Mouse (Mus musculus): ENCODE results near the gene Pdzk1.

Pdzk1 gene

GRCm38 (mm10) chr3:96883690-96884089 is 54.6 kb downstream of the Pdzk1 start:
- Histone ChIP-seq H3K27me3 (ENCODE audit: control insufficient read depth, insufficient read depth, low read length, poor library complexity, severe bottlenecking) (no peaks in the 10 kb centered on the region), H3K36me3 (ENCODE audit: control insufficient read depth, insufficient read depth, low read length, poor library complexity, severe bottlenecking) (peaks cover 8% of the 10 kb centered on the region)
- no peak for DNase-seq (ENCODE audit: low read depth, low spot score)

GRCm38 (mm10) chr3:96902336-96902999 is 73.4 kb downstream of the Pdzk1 start:
- DNase-seq (ENCODE audit: low read depth, low spot score), result no peak
- H3K36me3 ChIP-seq (ENCODE audit: control insufficient read depth, insufficient read depth, low read length, poor library complexity, severe bottlenecking), result no peaks in the 10 kb centered on the region

GRCm38 (mm10) chr3:96904393-96904792 is 75.3 kb downstream of the Pdzk1 start, which contains the start of gene Gja5:
Gja5 (plus strand) TSS chr3:96904693.
- no peak for DNase-seq (ENCODE audit: low read depth, low spot score)
- no peaks in the 10 kb centered on the region for H3K27me3 ChIP-seq (ENCODE audit: control insufficient read depth, insufficient read depth, low read length, poor library complexity, severe bottlenecking)
- H3K36me3 ChIP-seq (ENCODE audit: control insufficient read depth, insufficient read depth, low read length, poor library complexity, severe bottlenecking), result no peaks in the 10 kb centered on the region

More at GRCm38 (mm10) chr3:96902336-96902999, 73.4 kb downstream of the Pdzk1 start:
- no peaks in the 10 kb centered on the region for H3K27me3 ChIP-seq (ENCODE audit: control insufficient read depth, insufficient read depth, low read length, poor library complexity, severe bottlenecking)

- DNase-seq (ENCODE audit: low read depth, low spot score), result peak; percentile 94
- no peaks in the 10 kb centered on the region for H3K36me3 ChIP-seq (ENCODE audit: control insufficient read depth, insufficient read depth, low read length, poor library complexity, severe bottlenecking)
- H3K27me3 ChIP-seq (ENCODE audit: control insufficient read depth, insufficient read depth, low read length, poor library complexity, severe bottlenecking), result no peaks in the 10 kb centered on the region
Observed at GRCm38 (mm10) chr3:96904851-96905541, 75.9 kb downstream of the Pdzk1 start, which contains the start of gene Gpr89. Gpr89 (minus strand) TSS chr3:96905346.

GRCm38 (mm10) chr3:96905592-96905991 is 76.5 kb downstream of the Pdzk1 start:
- no peaks in the 10 kb centered on the region for H3K36me3 ChIP-seq (ENCODE audit: control insufficient read depth, insufficient read depth, low read length, poor library complexity, severe bottlenecking)
- no peak for DNase-seq (ENCODE audit: low read depth, low spot score)
- no peaks in the 10 kb centered on the region; the same call in 1 of the 2 replicates for H3K27me3 ChIP-seq (ENCODE audit: control insufficient read depth, insufficient read depth, low read length, poor library complexity, severe bottlenecking)

Measured in splenic B cell, adult 2 months (primary cell).